Mouse (Mus musculus): ENCODE data around the gene Pkib. TPM values are rescaled to one million over a fixed set of nuclear protein-coding genes. Genes with fewer than 3 reads are reported as not detected.
A peak's percentile ranks its signal among the peaks of the same experiment; 100 is the strongest.

The Pkib gene
- total and polyA plus RNA-seq, 2 experiments from 2014 or later, result 4.2 to 11.3 TPM

DNA sequence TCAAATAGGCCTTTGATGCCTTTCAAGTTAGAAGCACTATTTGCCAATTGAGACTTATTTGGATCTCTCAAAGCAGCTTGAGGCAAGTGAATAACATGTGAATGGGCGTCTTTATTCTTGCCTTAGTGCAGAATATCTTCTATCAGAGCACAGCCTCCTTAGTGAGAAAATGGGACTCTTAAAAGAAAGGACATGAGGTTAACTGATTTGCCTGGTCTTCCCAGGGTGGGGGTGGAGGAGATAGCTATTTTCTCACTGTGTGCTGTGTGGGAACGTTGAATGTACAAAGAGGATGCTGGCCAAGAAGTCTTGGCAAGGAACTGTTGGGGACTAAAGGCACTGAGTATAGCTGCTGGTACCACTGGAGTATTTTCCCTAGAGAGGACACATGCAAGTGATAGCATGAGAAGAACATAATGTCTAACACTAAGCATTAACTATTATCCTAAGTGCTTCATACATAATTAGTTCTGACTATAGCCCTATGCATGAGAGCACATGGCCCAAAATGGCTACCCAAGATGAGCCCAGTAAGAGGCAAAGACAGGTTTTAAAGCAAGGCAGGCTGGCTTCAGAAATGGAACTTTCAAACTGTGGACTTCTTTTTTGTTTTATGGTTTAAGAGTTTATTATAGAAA, 112.5 kb downstream of the Pkib start:
- Histone ChIP-seq H3K27ac (peak overlapping the region; percentile 71), H3K9me3 (ENCODE audit: low read length) (no peaks in the 10 kb centered on the region), H3K4me2 (ENCODE audit: low read depth, low read length) (peak overlapping the region; percentile 49; the same call in 1 of the 2 replicates), H3K4me1 (ENCODE audit: insufficient read depth, low read length) (no peaks in the 10 kb centered on the region), H3K27me3 (ENCODE audit: insufficient read depth, low read length) (no peaks in the 10 kb centered on the region), H3K4me3 (ENCODE audit: low read length) (no peak overlapping the region), H3K9ac (replicated peaks; ENCODE audit: low read length) (no peak overlapping the region), H3K36me3 (ENCODE audit: insufficient read depth, low read length) (no peaks in the 10 kb centered on the region)
- ATAC-seq (peak; percentile 88), DNase-seq (ENCODE audit: low spot score) (peak; percentile 63)
- no peak for TF ChIP-seq CTCF (IDR thresholded peaks at IDR 0.05; ENCODE audit: low read depth)
- 16% methylated on average over 2 of the region's 2 CpGs for WGBS

DNA sequence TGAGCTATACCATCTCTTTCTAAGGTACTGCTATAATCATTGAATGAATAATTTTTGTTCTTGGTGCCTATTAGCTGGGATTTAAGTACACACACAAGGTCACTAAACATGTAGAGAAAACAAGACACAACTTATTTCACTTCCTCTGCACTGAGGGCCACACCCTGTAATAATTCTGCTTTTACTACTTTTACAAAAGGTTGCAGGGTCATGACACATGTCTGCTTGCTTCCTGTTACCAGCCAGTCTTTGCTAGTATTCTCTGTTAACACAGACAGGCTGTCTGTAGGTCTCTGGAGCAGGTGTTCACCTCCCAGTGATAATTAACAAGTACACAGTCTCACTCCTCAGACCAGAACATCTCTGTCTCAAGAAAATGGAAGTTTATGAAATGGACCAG, 113.7 kb downstream of the Pkib start:
- Histone ChIP-seq H3K4me2 (ENCODE audit: low read depth, low read length) (no peak overlapping the region), H3K9ac (replicated peaks; ENCODE audit: low read length) (no peak overlapping the region), H3K27ac (no peak overlapping the region), H3K4me1 (ENCODE audit: insufficient read depth, low read length) (no peaks in the 10 kb centered on the region), H3K4me3 (ENCODE audit: low read length) (no peak overlapping the region), H3K36me3 (ENCODE audit: insufficient read depth, low read length) (no peaks in the 10 kb centered on the region), H3K27me3 (ENCODE audit: insufficient read depth, low read length) (no peaks in the 10 kb centered on the region), H3K9me3 (ENCODE audit: low read length) (no peaks in the 10 kb centered on the region)
- ATAC-seq (no peak), DNase-seq (ENCODE audit: low spot score) (no peak)
- no peak for TF ChIP-seq CTCF (IDR thresholded peaks at IDR 0.05; ENCODE audit: low read depth)

DNA sequence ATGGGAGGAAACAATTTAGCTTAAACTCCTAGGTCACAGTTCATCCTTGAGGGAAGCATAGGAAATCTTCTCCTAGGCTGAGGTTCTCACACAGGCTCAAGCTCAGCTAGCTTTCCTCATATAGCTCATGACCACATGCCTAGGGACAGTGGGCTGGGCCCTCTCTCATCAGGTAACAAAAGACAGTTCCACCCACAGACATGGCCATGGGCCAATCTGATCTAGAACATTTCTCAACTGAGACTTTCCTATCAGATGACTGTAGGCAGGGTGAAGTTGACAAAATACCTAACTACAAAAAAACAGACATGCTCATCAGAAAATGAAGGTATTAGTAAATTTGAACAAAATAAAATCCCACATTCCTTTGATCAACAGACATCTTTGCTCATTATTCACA, 115.3 kb downstream of the Pkib start:
- H3K9ac ChIP-seq (replicated peaks; ENCODE audit: low read length), result no peak overlapping the region
- no peak overlapping the region for H3K27ac ChIP-seq
- no peak overlapping the region for H3K4me2 ChIP-seq (ENCODE audit: low read depth, low read length)
- H3K4me1 ChIP-seq (ENCODE audit: insufficient read depth, low read length), result no peaks in the 10 kb centered on the region
- no peak for DNase-seq (ENCODE audit: low spot score)
- H3K4me3 ChIP-seq (ENCODE audit: low read length), result no peak overlapping the region
- no peaks in the 10 kb centered on the region for H3K9me3 ChIP-seq (ENCODE audit: low read length)
- H3K27me3 ChIP-seq (ENCODE audit: insufficient read depth, low read length), result no peaks in the 10 kb centered on the region
- no peaks in the 10 kb centered on the region for H3K36me3 ChIP-seq (ENCODE audit: insufficient read depth, low read length)
- ATAC-seq, result no peak
- no peak for TF ChIP-seq CTCF (IDR thresholded peaks at IDR 0.05; ENCODE audit: low read depth)

DNA sequence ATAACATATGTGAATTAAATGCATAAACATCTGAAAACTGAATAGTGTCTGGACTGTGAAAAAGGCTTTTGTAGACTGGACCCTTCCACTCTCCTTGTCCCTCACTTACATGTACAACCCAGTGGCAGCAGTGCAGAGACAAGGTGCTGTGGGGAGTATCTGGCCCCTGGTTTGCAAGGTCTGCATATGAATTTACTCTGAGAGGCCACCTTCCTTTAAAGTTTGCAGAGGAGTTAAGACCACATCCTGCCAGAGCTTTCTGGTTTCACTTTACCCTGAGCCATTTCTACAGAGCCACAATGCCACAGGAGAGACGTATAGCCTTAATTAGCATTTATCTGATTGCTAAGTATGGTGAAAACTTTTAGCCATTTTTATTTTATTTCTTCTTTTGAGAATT, 121.6 kb downstream of the Pkib start:
- Histone ChIP-seq H3K27me3 (ENCODE audit: insufficient read depth, low read length) (no peaks in the 10 kb centered on the region), H3K4me1 (ENCODE audit: insufficient read depth, low read length) (no peaks in the 10 kb centered on the region), H3K9ac (replicated peaks; ENCODE audit: low read length) (no peak overlapping the region), H3K9me3 (ENCODE audit: low read length) (no peaks in the 10 kb centered on the region), H3K4me2 (ENCODE audit: low read depth, low read length) (no peak overlapping the region), H3K27ac (no peak overlapping the region), H3K4me3 (ENCODE audit: low read length) (no peak overlapping the region), H3K36me3 (ENCODE audit: insufficient read depth, low read length) (no peaks in the 10 kb centered on the region)
- 88% methylated on average over 1 of the region's 1 CpGs for WGBS
- ATAC-seq, result no peak
- DNase-seq (ENCODE audit: low spot score), result no peak
- TF ChIP-seq CTCF (IDR thresholded peaks at IDR 0.05; ENCODE audit: low read depth), result no peak

DNA sequence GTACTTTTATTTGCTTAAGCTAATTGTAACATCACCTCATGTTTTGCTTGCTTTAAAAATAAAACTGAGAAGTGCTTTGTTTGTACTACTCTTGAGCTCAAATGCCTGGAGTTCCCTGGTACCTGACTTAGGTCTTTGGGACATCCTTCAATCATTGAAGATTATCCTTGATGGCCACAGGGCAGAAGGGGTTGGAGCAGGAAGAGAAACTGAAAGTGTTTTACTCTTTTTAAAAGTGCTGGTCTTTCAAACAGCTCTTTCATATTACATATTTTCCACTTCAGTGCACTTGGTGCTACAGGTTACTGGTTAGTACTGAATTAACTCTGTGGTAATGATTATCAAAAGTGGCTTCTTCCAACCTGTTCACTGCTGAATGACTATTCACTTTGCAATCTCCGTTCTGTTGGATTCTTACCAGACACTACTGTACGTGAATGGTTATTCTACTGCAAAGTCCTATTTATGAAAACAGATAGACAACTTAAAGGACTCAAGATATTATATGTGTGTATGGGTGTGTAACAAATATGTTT, 123.5 kb downstream of the Pkib start:
- no peak overlapping the region for H3K4me3 ChIP-seq (ENCODE audit: low read length)
- no peaks in the 10 kb centered on the region for H3K36me3 ChIP-seq (ENCODE audit: insufficient read depth, low read length)
- no peak overlapping the region for H3K9ac ChIP-seq (replicated peaks; ENCODE audit: low read length)
- TF ChIP-seq CTCF (IDR thresholded peaks at IDR 0.05; ENCODE audit: low read depth), result no peak
- no peak overlapping the region for H3K4me2 ChIP-seq (ENCODE audit: low read depth, low read length)
- WGBS, result 88% methylated on average over 2 of the region's 2 CpGs
- ATAC-seq, result no peak
- H3K9me3 ChIP-seq (ENCODE audit: low read length), result no peaks in the 10 kb centered on the region
- no peaks in the 10 kb centered on the region for H3K4me1 ChIP-seq (ENCODE audit: insufficient read depth, low read length)
- DNase-seq (ENCODE audit: low spot score), result no peak
- H3K27ac ChIP-seq, result no peak overlapping the region
- no peaks in the 10 kb centered on the region for H3K27me3 ChIP-seq (ENCODE audit: insufficient read depth, low read length)

DNA sequence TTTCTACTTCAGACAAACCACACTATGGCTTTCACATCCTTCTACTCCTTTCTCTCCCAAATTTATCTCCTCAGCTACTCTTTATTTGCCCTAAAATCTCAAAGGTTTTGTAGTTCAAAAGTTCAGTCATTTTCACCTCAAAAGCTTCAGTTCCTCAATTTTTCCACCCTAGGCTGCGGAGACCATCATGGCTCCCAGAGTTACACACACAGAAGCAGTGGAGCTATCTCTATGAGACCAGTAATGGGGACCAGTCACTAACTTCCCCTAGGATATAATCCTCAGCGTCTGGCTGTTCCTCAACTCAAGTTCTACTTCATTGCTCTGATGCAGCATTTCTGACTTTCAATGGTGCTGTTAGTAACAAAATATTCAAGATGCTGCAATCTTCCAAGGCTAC, 127.2 kb downstream of the Pkib start:
- H3K4me1 ChIP-seq (ENCODE audit: insufficient read depth, low read length), result no peaks in the 10 kb centered on the region
- no peak for TF ChIP-seq CTCF (IDR thresholded peaks at IDR 0.05; ENCODE audit: low read depth)
- no peaks in the 10 kb centered on the region for H3K36me3 ChIP-seq (ENCODE audit: insufficient read depth, low read length)
- no peaks in the 10 kb centered on the region for H3K27me3 ChIP-seq (ENCODE audit: insufficient read depth, low read length)
- DNase-seq (ENCODE audit: low spot score) (no peak), ATAC-seq (no peak)
- H3K9ac ChIP-seq (replicated peaks; ENCODE audit: low read length), result no peak overlapping the region
- no peak overlapping the region for H3K4me3 ChIP-seq (ENCODE audit: low read length)
- 88% methylated on average over 2 of the region's 2 CpGs for WGBS
- no peak overlapping the region for H3K27ac ChIP-seq
- H3K9me3 ChIP-seq (ENCODE audit: low read length), result no peaks in the 10 kb centered on the region
- H3K4me2 ChIP-seq (ENCODE audit: low read depth, low read length), result no peak overlapping the region

DNA sequence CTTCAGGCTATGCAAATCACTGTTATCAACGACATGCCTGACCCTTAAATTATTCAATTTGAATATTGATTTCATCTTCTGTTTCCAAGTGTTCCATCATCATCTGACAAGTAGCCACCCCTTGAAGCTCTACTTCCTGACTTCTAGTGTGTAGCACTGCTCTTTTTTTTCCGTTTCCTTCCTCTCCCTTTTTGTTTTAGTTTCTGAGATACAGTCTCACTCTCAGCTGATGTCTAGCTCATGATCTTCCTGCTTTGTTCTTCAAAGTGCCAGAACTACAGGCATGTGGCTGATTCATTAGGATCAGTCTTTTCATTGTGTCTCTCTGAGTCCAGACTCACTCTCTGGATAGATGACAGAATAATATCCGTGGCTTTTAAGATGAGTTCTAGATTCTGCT, 128.9 kb downstream of the Pkib start:
- 73% methylated on average over 3 of the region's 3 CpGs for WGBS

More for the DNA sequence above, 128.9 kb downstream of the Pkib start:
- H3K27me3 ChIP-seq (ENCODE audit: insufficient read depth, low read length), result no peaks in the 10 kb centered on the region
- no peak overlapping the region for H3K27ac ChIP-seq
- TF ChIP-seq CTCF (IDR thresholded peaks at IDR 0.05; ENCODE audit: low read depth), result no peak
- no peak overlapping the region for H3K4me2 ChIP-seq (ENCODE audit: low read depth, low read length)
- no peaks in the 10 kb centered on the region for H3K4me1 ChIP-seq (ENCODE audit: insufficient read depth, low read length)
- ATAC-seq (no peak), DNase-seq (ENCODE audit: low spot score) (no peak)
- H3K4me3 ChIP-seq (ENCODE audit: low read length), result no peak overlapping the region
- no peaks in the 10 kb centered on the region for H3K36me3 ChIP-seq (ENCODE audit: insufficient read depth, low read length)
- H3K9ac ChIP-seq (replicated peaks; ENCODE audit: low read length), result no peak overlapping the region
- no peaks in the 10 kb centered on the region for H3K9me3 ChIP-seq (ENCODE audit: low read length)
